10 mouse cellular contexts compared by ENCODE assay signal in the genomic region with DNA sequence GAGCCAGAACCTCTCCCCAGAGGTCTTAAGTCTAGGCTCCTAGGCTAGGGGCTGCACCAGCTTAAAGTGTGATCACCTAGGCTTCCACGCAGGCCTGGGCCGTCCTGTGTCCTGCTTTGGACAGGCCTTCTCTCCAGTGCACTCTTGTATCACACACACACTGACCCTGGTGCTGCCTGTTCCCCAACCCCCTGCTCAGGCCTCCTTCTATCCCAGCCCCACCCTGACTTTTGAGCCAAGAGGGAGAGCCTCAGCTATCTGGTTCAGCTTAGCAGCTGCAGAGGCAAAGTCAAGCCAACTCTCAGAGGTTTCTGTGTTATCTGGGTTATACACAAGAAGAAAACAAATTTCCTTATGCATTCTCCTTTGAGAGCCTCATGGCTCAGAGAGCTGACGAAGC. TPM values are rescaled to one million over a fixed set of nuclear protein-coding genes. Genes with fewer than 3 reads are reported as not detected.
DNase-seq lines count a peak whose midpoint lies in the region; ATAC-seq and TF ChIP-seq lines count a peak whose summit lies in the region.
"Had no signal": no experiment of that assay in that cellular context is flagged by ENCODE, and none has a peak within 500 bp of the region (broad histone marks: within the 10 kb centered on the region; RNA-seq: fewer than 3 reads in every experiment).

No protein-coding gene starts in this region.

- no peak for TF ChIP-seq CTCF in heart, postnatal 0 days (IDR thresholded peaks at IDR 0.05; ENCODE audit: low read depth)

- no peak overlapping the region for H3K4me3 ChIP-seq in limb, embryonic 13.5 days
- no peak overlapping the region for H3K4me3 ChIP-seq in limb, embryonic 10.5 days
- no peak overlapping the region for H3K4me3 ChIP-seq in heart, postnatal 0 days (ENCODE audit: low read depth, low read length)
- no peak overlapping the region for H3K4me3 ChIP-seq in midbrain, embryonic 14.5 days (replicated peaks; ENCODE audit: low read depth, low read length)

- no peaks in the 10 kb centered on the region for H3K9me3 ChIP-seq in limb, embryonic 13.5 days
- H3K9me3 ChIP-seq in limb, embryonic 10.5 days (replicated peaks) = no peaks in the 10 kb centered on the region
- no peaks in the 10 kb centered on the region for H3K9me3 ChIP-seq in heart, postnatal 0 days (replicated peaks; ENCODE audit: control insufficient read depth, low read length)
- no peaks in the 10 kb centered on the region for H3K9me3 ChIP-seq in midbrain, embryonic 14.5 days (ENCODE audit: control insufficient read depth, low read length)

- H3K9ac ChIP-seq in limb, embryonic 13.5 days = no peak overlapping the region
- H3K9ac ChIP-seq in heart, postnatal 0 days (replicated peaks; ENCODE audit: low read depth, low read length) = no peak overlapping the region
- no peak overlapping the region for H3K9ac ChIP-seq in midbrain, embryonic 14.5 days (replicated peaks; ENCODE audit: low read length)

- no peak overlapping the region for H3K4me2 ChIP-seq in limb, embryonic 13.5 days (replicated peaks)
- no peak overlapping the region for H3K4me2 ChIP-seq in heart, postnatal 0 days (ENCODE audit: low read depth, low read length)
- H3K4me2 ChIP-seq in midbrain, embryonic 14.5 days (ENCODE audit: low read length) = no peak overlapping the region

- peaks cover 6% of the 10 kb centered on the region; the same call in 1 of the 2 replicates for H3K36me3 ChIP-seq in limb, embryonic 13.5 days
- peaks cover 2% of the 10 kb centered on the region; the same call in 1 of the 2 replicates for H3K36me3 ChIP-seq in limb, embryonic 10.5 days
- H3K36me3 ChIP-seq in heart, postnatal 0 days (replicated peaks; ENCODE audit: control insufficient read depth, insufficient read depth, low read length) = no peaks in the 10 kb centered on the region
- no peaks in the 10 kb centered on the region for H3K36me3 ChIP-seq in midbrain, embryonic 14.5 days (ENCODE audit: control insufficient read depth, insufficient read depth, low read length)

- H3K27me3 ChIP-seq in limb, embryonic 13.5 days = no peaks in the 10 kb centered on the region
- H3K27me3 ChIP-seq in limb, embryonic 10.5 days (ENCODE audit: low read depth, poor library complexity, severe bottlenecking) = peaks cover 14% of the 10 kb centered on the region; the same call in 1 of the 2 replicates
- H3K27me3 ChIP-seq in heart, postnatal 0 days (ENCODE audit: control insufficient read depth, insufficient read depth, low read length) = no peaks in the 10 kb centered on the region
- no peaks in the 10 kb centered on the region for H3K27me3 ChIP-seq in midbrain, embryonic 14.5 days (ENCODE audit: control insufficient read depth, insufficient read depth, low read length)

- TF ChIP-seq EP300 in heart, postnatal 0 days (IDR thresholded peaks at IDR 0.05; ENCODE audit: low read depth) = no peak

- peak overlapping the region; percentile 22; the same call in 1 of the 2 replicates for H3K27ac ChIP-seq in limb, embryonic 13.5 days
- H3K27ac ChIP-seq in limb, embryonic 10.5 days = no peak overlapping the region
- H3K27ac ChIP-seq in heart, postnatal 0 days (ENCODE audit: low read depth) = peak overlapping the region; percentile 46
- no peak overlapping the region for H3K27ac ChIP-seq in midbrain, embryonic 14.5 days (replicated peaks; ENCODE audit: low read depth, low read length)

- peaks cover 58% of the 10 kb centered on the region for H3K4me1 ChIP-seq in limb, embryonic 13.5 days
- peaks cover 79% of the 10 kb centered on the region for H3K4me1 ChIP-seq in limb, embryonic 10.5 days
- H3K4me1 ChIP-seq in heart, postnatal 0 days (ENCODE audit: control insufficient read depth, insufficient read depth) = peaks cover 7% of the 10 kb centered on the region
- peaks cover 13% of the 10 kb centered on the region for H3K4me1 ChIP-seq in midbrain, embryonic 14.5 days (ENCODE audit: control insufficient read depth, insufficient read depth, low read length)

- 74% methylated on average over 3 of the region's 3 CpGs for WGBS in limb, embryonic 13.5 days
- WGBS in limb, embryonic 10.5 days = 93% methylated on average over 3 of the region's 3 CpGs
- WGBS in heart, postnatal 0 days = 76% methylated on average over 3 of the region's 3 CpGs
- 85% methylated on average over 3 of the region's 3 CpGs for WGBS in midbrain, embryonic 14.5 days

- DNase-seq in limb, embryonic 10.5 days (ENCODE audit: low spot score) = no peak
- DNase-seq in gastrocnemius, adult 18-20 months (ENCODE audit: low spot score) = peak; percentile 81
- DNase-seq in heart, postnatal 0 days (ENCODE audit: low spot score) = peak; percentile 30
- DNase-seq in skeletal muscle tissue, adult 2 months (ENCODE audit: low read depth, low spot score) = peak; percentile 84
- DNase-seq in midbrain, embryonic 14.5 days = no peak
- DNase-seq in MN1 (ENCODE audit: low spot score) = no peak
- no peak for DNase-seq in adrenal gland, postnatal 25 days
- DNase-seq: cerebellum, postnatal 14 days had no signal

- no peak for ATAC-seq in limb, embryonic 13.5 days (ENCODE audit: low FRiP score, low read depth)
- ATAC-seq in heart, postnatal 0 days (ENCODE audit: insufficient read depth, low read depth) = peak; percentile 49
- no peak for ATAC-seq in midbrain, embryonic 14.5 days (ENCODE audit: low FRiP score, low TSS enrichment)
- ATAC-seq: forebrain, embryonic 16.5 days had no signal

RNA-seq across cellular contexts. Expression of gene Lrrc32, which starts 11.4 kb away (rescaled TPM):
- 5.8 and 7.0 TPM in 2 replicates for polyA plus RNA-seq in limb, embryonic 13.5 days (2015; fragmentation: Nextera tagmentation; extraction: Ambion mirVana)
- 2.8 and 3.6 TPM in 2 replicates for polyA plus RNA-seq in limb, embryonic 10.5 days (2016; fragmentation: Nextera tagmentation; extraction: Ambion mirVana)
- 1 to 10 TPM; 2.6 to 8.1 TPM for total RNA-seq in gastrocnemius, adult 18-20 months (2021)
- 10.3 and 11.4 TPM in 2 replicates for total RNA-seq in heart, postnatal 0 days (2014; rRNA removed; ENCODE audit: low replicate concordance)
- 4.6 and 5.7 TPM in 2 replicates for polyA plus RNA-seq in heart, postnatal 0 days (2015; fragmentation: Nextera tagmentation; extraction: Ambion mirVana)
- polyA plus RNA-seq in midbrain, embryonic 14.5 days (2014; fragmentation: Nextera tagmentation; extraction: Ambion mirVana) = 1.6 and 4.2 TPM in 2 replicates
- total RNA-seq in adrenal gland, postnatal 25 days (2021) = 10.2 and 13.4 TPM in 2 replicates

Comparison
In these comparisons a context has a peak if more than half of its experiments do, and no peak if none do; other contexts are left out.
1. H3K27ac ChIP-seq: peak in limb, embryonic 13.5 days (single experiment) and heart, postnatal 0 days (single experiment); none in limb, embryonic 10.5 days (single experiment) and midbrain, embryonic 14.5 days (single experiment).
2. DNase-seq: peak in gastrocnemius, adult 18-20 months (single experiment), heart, postnatal 0 days (single experiment) and skeletal muscle tissue, adult 2 months (single experiment); none in limb, embryonic 10.5 days (single experiment), midbrain, embryonic 14.5 days (single experiment), MN1 (single experiment) and adrenal gland, postnatal 25 days (single experiment).